Mouse (Mus musculus) hindbrain, embryonic 11.5 days (tissue): ENCODE measurements around the gene Lst1. TPM values are rescaled to one million over a fixed set of nuclear protein-coding genes. Genes with fewer than 3 reads are reported as not detected.
A peak's percentile ranks its signal among the peaks of the same experiment; 100 is the strongest.
"Not testable (repeated sequence)": the region's sequence is repeated elsewhere in the genome, so short reads cannot be mapped to it uniquely, and the experiment has no call there.

Experiments
- ATAC-seq: fragments of 200-750 bp; cut with Nextera tagmentation; 2 replicates; pipeline ENCODE4 v1.8.0; 2017; ENCODE audit warnings: mild to moderate bottlenecking, moderate TSS enrichment, moderate library complexity; ENCODE audit not compliant: low FRiP score
- DNase-seq: peaks from one replicate; pipeline ENCODE4 v3.0.0-alpha.2; 2015; ENCODE audit warnings: low spot score
- H3K27ac ChIP-seq: fragments of 300-500 bp; sonication (generic); 2 replicates; pipeline ENCODE4 v1.5.1; 2014; ENCODE audit warnings: mild to moderate bottlenecking, low read depth, low read length
- H3K27me3 ChIP-seq: fragments of 300-500 bp; sonication (generic); 2 replicates; pipeline ENCODE4 v1.6.1; 2014; ENCODE audit warnings: mild to moderate bottlenecking, low read length, moderate library complexity, mixed read lengths; ENCODE audit not compliant: control insufficient read depth, insufficient read depth
- H3K36me3 ChIP-seq: fragments of 300-500 bp; sonication (generic); 2 replicates; pipeline ENCODE4 v1.6.1; 2014; ENCODE audit warnings: mild to moderate bottlenecking, low read length, moderate library complexity, mixed read lengths; ENCODE audit not compliant: control insufficient read depth, insufficient read depth
- H3K4me1 ChIP-seq: fragments of 300-500 bp; sonication (generic); replicated peaks from 2 replicates; pipeline ENCODE4 v1.6.1; 2014; ENCODE audit warnings: low read length, mixed read lengths; ENCODE audit not compliant: control insufficient read depth, insufficient read depth
- H3K4me2 ChIP-seq: fragments of 300-500 bp; sonication (generic); replicated peaks from 2 replicates; pipeline ENCODE4 v1.6.1; 2014; ENCODE audit warnings: mild to moderate bottlenecking, low read depth, low read length
- H3K4me3 ChIP-seq: fragments of 300-500 bp; sonication (generic); 2 replicates; pipeline ENCODE4 v1.5.1; 2014; ENCODE audit warnings: low read depth, low read length
- H3K9ac ChIP-seq: fragments of 300-500 bp; sonication (generic); 2 replicates; pipeline ENCODE4 v1.6.1; 2014; ENCODE audit warnings: low read depth, low read length
- H3K9me3 ChIP-seq: fragments of 300-500 bp; sonication (generic); 2 replicates; pipeline ENCODE4 v1.6.1; 2016; ENCODE audit warnings: low read length; ENCODE audit not compliant: control insufficient read depth
- WGBS: fragments of 180-500 bp; shearing (Covaris S2); extraction: QIAGEN DNeasy Blood & Tissue Kit; methylation state at CpG from one replicate; pipeline ENCODE4 v1.1.7; 2014; 5-methylcytosine and 5-hydroxymethylcytosine counted together
- polyA plus RNA-seq: library from polyadenylated mRNA; unstranded; fragments of >200 nt; fragmentation: Nextera tagmentation; extraction: Ambion mirVana; gene quantifications from 2 replicates; pipeline ENCODE4 v1.2.1, GENCODE M21; 2014

The Lst1 gene
- 5.6 and 9.8 TPM in 2 replicates for polyA plus RNA-seq

GRCm38 (mm10) chr17:35187959-35188610, at the start of gene Lst1:
Gene Lst1 (minus strand): TSS chr17:35188439.
- DNase-seq: no peak
- H3K9me3 ChIP-seq: no peaks in the 10 kb centered on the region
- ATAC-seq: no peak
- H3K4me3 ChIP-seq: no peak within 1 kb of the TSS
- H3K4me2 ChIP-seq: no peak within 1 kb of the TSS
- H3K27ac ChIP-seq: no peak within 1 kb of the TSS
- WGBS: 77% methylated on average over 7 of the region's 7 CpGs
- H3K27me3 ChIP-seq: no peaks in the 10 kb centered on the region
- H3K4me1 ChIP-seq: no peaks in the 10 kb centered on the region
- H3K36me3 ChIP-seq: no peaks in the 10 kb centered on the region
- H3K9ac ChIP-seq: no peak within 1 kb of the TSS

DNA sequence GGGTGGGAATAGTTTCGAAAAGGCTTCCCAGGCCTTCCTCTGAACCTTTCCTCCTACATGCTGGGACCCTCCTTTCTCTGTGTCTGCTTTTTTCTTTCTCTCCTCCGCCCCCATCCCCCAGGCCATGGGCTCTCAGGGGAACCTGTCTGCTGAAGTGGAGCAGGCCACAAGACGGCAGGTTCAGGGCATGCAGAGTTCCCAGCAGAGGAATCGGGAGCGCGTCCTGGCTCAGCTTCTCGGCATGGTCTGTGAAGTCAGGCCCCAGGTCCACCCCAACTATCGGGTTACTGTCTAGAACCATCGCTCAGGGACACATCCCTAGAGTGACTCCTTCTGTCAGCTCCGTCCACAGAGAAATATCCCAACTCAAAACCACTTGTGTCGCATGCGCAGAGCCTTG, 49.3 kb upstream of the Lst1 start:
- ATAC-seq: no peak
- no peak for DNase-seq
- WGBS: 85% methylated on average over 12 of the region's 12 CpGs
- Histone ChIP-seq H3K27ac (no peak overlapping the region), H3K27me3 (no peaks in the 10 kb centered on the region), H3K4me1 (peaks cover 6% of the 10 kb centered on the region), H3K9ac (no peak overlapping the region), H3K4me3 (no peak overlapping the region), H3K4me2 (no peak overlapping the region), H3K36me3 (no peaks in the 10 kb centered on the region), H3K9me3 (no peaks in the 10 kb centered on the region)

DNA sequence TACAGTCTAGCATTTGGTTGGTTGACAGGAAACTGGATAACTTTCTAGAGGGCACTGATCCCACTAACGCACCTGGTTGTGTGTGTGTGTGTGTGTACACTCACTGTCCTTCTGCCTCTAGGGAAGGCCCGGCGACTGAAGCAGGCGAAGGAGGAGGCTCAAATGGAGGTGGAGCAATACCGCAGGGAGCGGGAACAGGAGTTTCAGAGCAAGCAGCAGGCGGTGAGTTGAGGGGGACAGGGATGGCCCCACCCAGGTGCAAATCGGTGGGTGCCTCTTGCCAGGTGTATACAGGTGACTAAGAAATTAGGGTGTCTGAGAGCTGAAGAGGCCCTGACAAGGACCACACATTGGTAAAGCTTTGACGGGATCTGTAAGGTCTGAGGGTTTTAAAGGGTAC, 48.8 kb upstream of the Lst1 start:
- DNase-seq (no peak), ATAC-seq (no peak)
- no peaks in the 10 kb centered on the region for H3K27me3 ChIP-seq
- H3K36me3 ChIP-seq: no peaks in the 10 kb centered on the region
- no peaks in the 10 kb centered on the region for H3K9me3 ChIP-seq
- no peak overlapping the region for H3K27ac ChIP-seq
- H3K4me1 ChIP-seq: peaks cover 6% of the 10 kb centered on the region
- 80% methylated on average over 9 of the region's 9 CpGs for WGBS
- peak overlapping the region; percentile 46; the same call in 1 of the 2 replicates for H3K4me3 ChIP-seq
- H3K4me2 ChIP-seq: peak overlapping the region; percentile 79; the same call in 1 of the 2 replicates
- H3K9ac ChIP-seq: no peak overlapping the region

DNA sequence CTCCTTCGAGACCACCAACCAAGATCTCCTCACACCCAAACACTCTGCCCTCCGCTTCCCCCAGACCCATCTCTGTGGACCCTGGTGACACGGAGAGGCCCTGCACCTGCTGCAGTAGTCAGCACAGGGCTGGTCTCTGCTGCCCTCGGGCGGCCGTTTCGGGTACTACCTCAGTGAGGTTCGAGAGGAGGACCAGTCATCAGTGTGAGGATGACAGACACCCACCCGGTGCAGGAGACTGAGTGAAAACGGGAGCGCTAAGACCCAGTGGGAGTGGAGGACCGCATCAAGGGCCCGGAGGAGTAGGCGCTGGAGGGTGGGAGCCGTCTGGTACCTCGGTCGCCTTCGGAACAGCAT, 48.1 kb upstream of the Lst1 start:
- peak overlapping the region; percentile 79 for H3K4me2 ChIP-seq
- peak overlapping the region; percentile 46 for H3K4me3 ChIP-seq
- H3K27me3 ChIP-seq: no peaks in the 10 kb centered on the region
- under 1% methylated on average over 18 of the region's 18 CpGs for WGBS
- DNase-seq: peak; percentile 99
- peak overlapping the region; percentile 87; the same call in 1 of the 2 replicates for H3K9ac ChIP-seq
- H3K27ac ChIP-seq: peak overlapping the region; percentile 86
- ATAC-seq: peak; percentile 72
- peaks cover 6% of the 10 kb centered on the region for H3K4me1 ChIP-seq
- H3K36me3 ChIP-seq: no peaks in the 10 kb centered on the region
- H3K9me3 ChIP-seq: no peaks in the 10 kb centered on the region

DNA sequence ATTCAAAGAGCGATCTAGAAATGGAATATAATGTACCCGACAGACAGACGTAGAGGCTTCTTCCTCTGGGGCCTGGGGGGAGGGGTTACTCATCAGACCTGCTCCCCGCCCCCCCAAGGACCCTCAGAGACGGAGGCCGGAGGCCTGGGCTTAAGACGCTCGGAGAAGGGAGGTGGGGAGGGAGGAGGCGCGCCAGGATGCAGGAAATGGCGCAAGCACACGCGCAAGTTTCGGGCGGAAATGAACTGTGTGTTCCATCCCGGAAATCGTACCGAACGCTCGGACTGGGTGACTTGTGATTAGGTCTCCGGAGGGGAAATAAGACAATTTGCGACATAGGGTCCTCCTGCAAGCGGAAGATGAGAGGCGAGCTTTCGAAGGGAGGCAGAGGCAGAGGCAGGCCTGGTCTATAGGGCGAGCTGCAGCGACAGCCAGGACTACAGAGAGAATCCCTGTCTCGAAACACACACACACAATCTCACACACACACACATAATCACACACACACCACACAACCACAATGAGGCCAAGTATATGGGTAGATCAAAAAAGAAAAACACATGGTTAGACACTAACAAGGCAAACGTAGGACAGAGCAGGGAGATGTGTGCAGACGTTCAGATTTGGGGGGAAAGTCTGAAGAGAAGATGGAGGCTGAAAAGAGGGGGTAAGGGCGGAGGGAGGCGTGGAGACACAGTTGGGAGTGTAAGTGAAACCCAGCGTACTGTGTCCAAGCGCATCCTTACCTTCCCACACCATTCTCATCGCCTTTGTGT, 47.6 kb upstream of the Lst1 start, which contains the start of gene Nfkbil1:
Gene Nfkbil1, minus strand, starts transcription at position 179 of the 776 bp plus-strand sequence.
- H3K9me3 ChIP-seq: no peaks in the 10 kb centered on the region
- ATAC-seq (peak; percentile 83), DNase-seq (peak; percentile 91)
- peak within 1 kb of the TSS; percentile 46 for H3K4me3 ChIP-seq
- H3K4me2 ChIP-seq: peak within 1 kb of the TSS; percentile 79
- H3K9ac ChIP-seq: peak within 1 kb of the TSS; percentile 87
- peaks cover 6% of the 10 kb centered on the region for H3K4me1 ChIP-seq
- whole genome bisulfite sequencing: under 1% methylated on average over 35 of the region's 35 CpGs
- no peaks in the 10 kb centered on the region for H3K27me3 ChIP-seq
- peak within 1 kb of the TSS; percentile 86 for H3K27ac ChIP-seq
- no peaks in the 10 kb centered on the region for H3K36me3 ChIP-seq

DNA sequence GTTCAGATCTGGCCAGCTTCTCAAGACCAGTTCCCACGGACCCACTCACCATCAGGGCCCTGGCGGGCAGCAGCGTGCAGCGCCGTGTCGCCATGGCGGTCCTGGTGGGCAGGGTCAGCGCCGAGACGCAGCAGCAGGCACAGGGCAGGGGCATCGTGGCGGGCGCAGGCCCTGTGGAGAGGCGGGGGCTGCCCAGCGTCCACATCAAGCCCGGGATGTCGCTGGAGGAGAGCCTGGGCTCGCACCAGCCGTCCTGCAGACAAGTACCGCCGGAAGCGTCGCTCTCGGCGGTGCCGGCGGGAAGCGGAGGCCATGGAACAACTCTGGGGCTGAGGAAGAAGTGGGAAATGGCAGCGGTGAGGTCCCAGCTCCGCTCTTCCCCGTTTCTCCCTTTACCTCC, 46.7 kb upstream of the Lst1 start:
- DNase-seq: peak; percentile 68
- WGBS: 6% methylated on average over 22 of the region's 31 CpGs

GRCm38 (mm10) chr17:35234090-35234489, 45.9 kb upstream of the Lst1 start:
- not testable (repeated sequence) for H3K4me2 ChIP-seq, H3K4me1 ChIP-seq, H3K9me3 ChIP-seq, H3K4me3 ChIP-seq, H3K27ac ChIP-seq, H3K27me3 ChIP-seq, H3K36me3 ChIP-seq, DNase-seq, ATAC-seq, H3K9ac ChIP-seq
- WGBS: 92% methylated on average over 7 of the region's 7 CpGs

More for the DNA sequence above, 46.7 kb upstream of the Lst1 start:
- Histone ChIP-seq H3K4me3 (peak overlapping the region; percentile 46), H3K9ac (peak overlapping the region; percentile 87), H3K27me3 (no peaks in the 10 kb centered on the region), H3K36me3 (no peaks in the 10 kb centered on the region), H3K4me2 (peak overlapping the region; percentile 79), H3K4me1 (0 out of 2 replicates have a peak, but pooled peaks cover 3% of the 10 kb centered on the region), H3K9me3 (no peaks in the 10 kb centered on the region), H3K27ac (peak overlapping the region; percentile 86)
- ATAC-seq: peak; percentile 20; the same call in 1 of the 2 replicates

DNA sequence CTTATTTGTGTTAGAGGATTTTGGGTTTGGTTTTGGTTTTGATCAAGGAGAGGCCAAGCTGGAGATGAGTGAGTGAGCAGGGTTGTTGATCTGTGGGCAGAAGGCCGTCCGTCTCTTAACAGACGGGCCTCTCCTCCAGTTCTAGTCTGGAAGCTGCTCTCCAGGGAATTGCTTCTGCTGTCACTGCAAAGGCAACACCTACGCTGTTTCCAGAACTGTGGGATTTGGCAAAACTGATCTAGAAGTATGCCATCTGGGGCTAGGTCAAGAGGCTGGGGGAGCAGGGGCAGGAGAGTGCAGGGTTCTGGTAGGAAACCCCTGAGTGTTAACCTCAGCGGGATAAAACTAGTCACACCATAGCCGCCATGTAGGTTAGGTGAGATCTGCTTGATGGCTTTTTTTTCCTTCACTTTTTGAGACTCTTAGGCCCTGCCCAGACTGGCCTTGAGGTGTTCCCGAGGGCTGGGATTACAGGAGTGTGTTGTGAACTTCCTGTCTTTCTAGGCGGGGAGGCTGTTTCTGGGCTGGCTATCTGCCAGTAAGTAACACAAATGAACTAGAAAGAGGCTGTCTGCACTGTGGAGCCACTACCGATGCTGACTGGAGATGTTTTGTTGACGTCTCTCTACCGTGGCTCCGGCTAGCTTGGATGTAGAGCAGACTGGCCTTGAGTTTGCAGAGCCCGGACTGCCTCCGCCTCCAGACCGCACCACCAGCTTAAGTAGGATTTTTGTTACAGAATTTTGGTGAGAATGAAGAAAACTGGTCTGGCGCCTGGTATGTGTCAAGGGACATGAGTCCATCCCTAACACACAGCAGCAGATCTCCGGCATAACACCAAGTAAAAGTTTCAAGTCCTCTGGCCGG, 45.1 kb upstream of the Lst1 start, which contains the start of gene Atp6v1g2:
Gene Atp6v1g2, plus strand, starts transcription at position 547 of the 867 bp plus-strand sequence.
- 86% methylated on average over 18 of the region's 18 CpGs for WGBS
- Histone ChIP-seq H3K36me3 (no peaks in the 10 kb centered on the region), H3K27ac (no peak within 1 kb of the TSS), H3K4me3 (peak within 1 kb of the TSS; percentile 46), H3K4me1 (0 out of 2 replicates have a peak, but pooled peaks cover 3% of the 10 kb centered on the region), H3K27me3 (no peaks in the 10 kb centered on the region), H3K9ac (no peak within 1 kb of the TSS), H3K4me2 (0 out of 2 replicates have a peak within 1 kb of the TSS, but pooled peaks have one; percentile 79), H3K9me3 (no peaks in the 10 kb centered on the region)
- ATAC-seq: no peak
- no peak for DNase-seq
